Mouse (Mus musculus): ENCODE results near the gene Tmeff1.
"Not testable (repeated sequence)": the region's sequence is repeated elsewhere in the genome, so short reads cannot be mapped to it uniquely, and the experiment has no call there.

The Tmeff1 gene

DNA sequence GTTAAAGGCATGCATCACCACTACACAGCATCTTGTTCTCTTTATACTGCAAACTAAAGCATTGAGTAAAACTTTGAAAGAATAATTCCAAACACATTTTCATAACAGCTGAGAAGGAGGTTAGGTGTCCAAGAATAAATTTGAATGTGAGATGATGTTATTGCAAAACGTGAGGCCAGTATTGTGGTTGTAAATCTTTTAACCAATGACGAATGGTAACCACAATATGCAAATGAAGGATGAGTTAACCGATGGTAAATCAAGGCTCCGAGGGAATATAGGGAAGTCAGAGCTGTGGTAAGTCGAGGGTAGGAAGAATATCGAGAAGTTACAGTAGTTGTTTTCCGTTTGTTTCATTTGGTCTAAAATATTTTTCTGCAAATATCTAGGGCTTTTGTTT, 89.4 kb downstream of the Tmeff1 start:
- DNase-seq (ENCODE audit: extremely low read depth, low read depth, low spot score), result no peak

DNA sequence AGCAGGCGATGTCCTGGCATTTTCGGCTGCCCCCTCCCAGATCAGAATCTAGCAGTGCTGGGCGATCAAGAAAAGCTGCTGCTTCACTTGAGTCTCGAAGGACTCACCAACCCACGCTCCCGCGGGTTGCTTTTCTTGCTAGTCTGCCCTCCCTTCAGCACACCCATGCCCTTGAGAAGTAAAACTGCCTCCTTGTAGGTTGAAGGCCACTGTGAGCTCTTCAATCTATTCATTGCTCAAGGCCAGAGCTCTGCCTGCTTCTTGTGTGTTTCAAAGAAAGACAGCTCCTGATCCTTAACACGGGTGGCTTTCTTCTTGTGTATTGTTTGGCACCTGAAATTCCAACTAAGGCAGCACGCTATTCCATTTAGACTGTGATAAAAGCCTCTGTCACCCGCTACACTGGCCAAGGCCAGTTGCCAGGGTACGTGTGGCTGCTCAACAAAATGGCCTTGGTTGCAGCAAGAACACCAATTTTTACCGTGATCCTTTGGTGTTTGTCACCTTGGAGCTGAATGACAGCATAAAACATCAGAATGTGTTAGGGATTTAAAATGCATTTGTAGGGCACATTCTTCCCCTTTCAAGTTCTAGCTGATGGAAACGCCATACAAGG, 91.7 kb downstream of the Tmeff1 start:
- no peak for DNase-seq (ENCODE audit: extremely low read depth, low read depth, low spot score)

DNA sequence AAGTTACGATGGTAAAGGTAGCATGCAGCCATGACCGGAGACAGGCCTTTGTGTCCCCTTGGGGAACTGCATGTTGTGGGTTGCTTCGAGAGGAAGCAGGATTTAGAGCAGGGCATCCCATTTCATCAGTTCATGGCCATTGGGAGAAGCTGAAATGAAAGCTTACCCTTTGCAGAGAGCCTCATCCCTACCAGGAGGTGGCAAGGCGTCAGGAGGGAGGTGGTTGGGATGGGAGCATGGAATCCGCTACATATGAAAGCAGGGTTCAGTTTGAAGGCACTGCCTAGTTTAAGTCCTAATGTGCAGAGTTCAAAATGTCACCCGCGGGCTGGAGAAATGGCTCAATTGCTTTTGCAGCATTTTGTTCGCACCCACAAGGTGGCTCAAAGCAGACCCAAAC, 92.3 kb downstream of the Tmeff1 start:
- DNase-seq (ENCODE audit: extremely low read depth, low read depth, low spot score), result no peak

DNA sequence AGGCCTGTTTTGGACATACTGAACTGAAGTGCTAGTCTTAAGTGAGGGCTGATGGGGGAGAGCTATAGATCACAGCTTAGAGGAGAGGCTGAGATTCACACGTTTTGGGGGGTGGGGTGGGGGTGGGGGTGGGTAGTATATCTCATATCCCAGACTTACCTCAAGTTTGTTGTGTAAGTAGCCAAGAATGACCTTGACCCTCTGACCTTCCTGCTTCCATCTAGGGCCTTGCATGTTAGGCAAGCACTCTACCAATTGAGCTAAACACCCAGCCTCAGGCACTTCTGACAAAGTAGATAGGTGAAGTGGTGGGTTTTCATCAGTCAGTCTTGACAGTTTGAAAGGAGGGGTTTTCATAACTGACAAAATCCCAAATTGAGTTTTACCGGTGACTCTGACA, 92.8 kb downstream of the Tmeff1 start:
- no peak for DNase-seq (ENCODE audit: extremely low read depth, low read depth, low spot score)

DNA sequence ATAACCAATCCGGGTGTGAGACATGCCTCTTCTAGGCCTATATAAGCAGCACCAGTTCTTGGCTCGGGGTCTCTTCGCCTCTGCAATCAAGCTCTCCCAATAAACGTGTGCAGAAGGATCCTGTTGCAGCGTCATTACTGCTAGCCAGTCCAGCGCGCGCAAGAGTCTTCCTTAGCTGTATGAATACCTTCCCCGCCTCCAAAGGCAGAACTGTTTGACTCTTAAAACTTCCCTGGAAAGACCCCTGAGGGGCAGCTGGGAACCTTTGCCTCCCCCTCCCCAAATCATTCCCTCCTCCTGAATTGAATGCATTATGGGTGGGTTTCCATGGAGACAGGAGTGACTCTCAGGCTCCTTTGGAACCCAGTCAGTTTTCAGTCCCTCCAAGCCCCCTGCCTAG, 93.8 kb downstream of the Tmeff1 start:
- no peak for DNase-seq (ENCODE audit: extremely low read depth, low read depth, low spot score)

DNA sequence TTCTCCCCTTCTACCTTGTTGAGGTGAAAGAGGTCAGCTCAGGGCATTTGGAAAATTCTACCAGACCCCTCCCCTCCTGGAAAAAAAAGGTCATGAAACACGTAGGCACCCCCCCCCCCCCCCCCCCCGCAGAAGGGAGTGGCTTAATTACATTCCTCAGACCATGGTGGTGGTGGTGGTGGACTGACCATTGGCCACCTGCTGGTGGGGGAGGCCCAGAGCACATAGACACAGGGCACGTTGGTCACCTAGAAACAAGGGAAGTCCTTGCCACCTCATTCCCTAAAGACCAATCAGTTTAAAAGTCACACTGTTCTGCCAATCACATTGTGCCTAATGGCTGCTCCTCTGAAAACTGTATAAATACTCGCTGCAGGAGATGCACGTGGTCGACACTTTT, 94.8 kb downstream of the Tmeff1 start:
- not testable (repeated sequence) for DNase-seq (ENCODE audit: extremely low read depth, low read depth, low spot score)

DNA sequence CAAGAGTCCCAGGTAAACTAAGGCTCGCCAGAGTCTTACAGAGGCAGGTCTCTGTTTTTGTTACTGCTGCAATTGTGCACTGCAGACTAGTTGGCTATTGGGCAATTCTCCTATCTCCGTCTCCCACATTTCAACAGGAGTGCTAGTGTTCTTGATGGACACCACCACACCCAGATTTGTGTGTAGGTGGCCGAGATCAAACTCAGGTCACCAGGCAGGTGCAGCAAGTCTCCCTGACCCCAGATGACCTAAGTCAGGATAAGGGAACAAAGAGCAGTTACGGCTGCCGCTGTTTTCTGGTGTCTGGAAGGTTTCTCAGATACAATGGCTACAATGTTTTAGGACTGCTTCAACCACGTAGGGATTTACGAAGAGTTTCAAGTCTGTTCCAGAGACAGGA, 95.2 kb downstream of the Tmeff1 start:
- DNase-seq (ENCODE audit: extremely low read depth, low read depth, low spot score), result peak; percentile 26

DNA sequence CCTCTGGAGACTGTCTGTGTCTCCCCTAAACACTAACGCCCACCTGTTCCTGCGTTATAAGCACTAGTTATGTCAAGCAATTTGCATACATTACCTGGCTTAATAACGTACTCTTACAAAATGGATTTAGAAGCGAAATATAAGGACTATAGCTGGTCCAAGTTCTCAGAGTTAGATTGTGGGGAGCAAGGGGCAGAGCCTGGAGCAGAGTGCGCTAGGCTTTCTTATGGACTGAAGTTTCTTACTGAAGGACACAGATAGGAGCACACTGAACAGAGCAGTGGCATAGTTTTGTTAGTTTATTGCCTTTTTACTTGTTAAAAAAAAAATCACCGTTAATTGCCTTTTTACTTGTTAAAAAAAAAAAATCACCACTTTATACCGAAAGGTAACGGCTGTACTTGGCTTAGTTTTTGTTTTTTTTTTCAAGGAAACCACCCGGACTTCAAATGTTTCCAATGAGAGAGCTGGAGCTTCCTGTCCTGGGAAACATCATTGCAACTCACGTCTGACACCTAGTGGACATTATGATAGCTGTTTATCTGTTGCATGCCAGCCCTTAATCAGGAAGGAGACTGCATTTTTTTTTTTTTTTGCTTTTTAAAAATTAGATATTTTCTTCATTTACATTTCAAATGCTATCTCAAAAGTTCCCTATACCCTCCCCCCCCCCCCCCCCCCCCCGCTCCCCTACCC, 95.8 kb downstream of the Tmeff1 start:
- DNase-seq (ENCODE audit: extremely low read depth, low read depth, low spot score), result no peak

DNA sequence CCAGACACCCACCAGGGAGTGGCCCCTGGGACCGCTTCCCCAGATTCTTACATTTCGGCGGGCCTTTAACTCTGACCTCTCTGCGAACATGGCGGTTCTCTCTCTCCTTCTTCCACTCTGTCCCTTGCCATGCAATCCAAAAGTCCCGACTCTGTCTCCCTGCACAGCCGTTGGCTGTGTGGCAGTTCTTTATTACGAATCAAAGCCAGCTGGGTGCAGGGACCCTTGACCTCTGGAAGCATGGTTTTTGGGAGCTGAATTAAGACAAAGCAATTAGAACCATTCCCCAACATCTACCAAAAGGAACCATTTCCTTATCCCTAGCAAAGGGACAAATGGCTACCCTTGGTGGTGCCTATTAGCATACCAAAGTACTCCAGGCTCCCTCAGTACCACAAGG, 98.2 kb downstream of the Tmeff1 start:
- DNase-seq (ENCODE audit: extremely low read depth, low read depth, low spot score), result no peak

DNA sequence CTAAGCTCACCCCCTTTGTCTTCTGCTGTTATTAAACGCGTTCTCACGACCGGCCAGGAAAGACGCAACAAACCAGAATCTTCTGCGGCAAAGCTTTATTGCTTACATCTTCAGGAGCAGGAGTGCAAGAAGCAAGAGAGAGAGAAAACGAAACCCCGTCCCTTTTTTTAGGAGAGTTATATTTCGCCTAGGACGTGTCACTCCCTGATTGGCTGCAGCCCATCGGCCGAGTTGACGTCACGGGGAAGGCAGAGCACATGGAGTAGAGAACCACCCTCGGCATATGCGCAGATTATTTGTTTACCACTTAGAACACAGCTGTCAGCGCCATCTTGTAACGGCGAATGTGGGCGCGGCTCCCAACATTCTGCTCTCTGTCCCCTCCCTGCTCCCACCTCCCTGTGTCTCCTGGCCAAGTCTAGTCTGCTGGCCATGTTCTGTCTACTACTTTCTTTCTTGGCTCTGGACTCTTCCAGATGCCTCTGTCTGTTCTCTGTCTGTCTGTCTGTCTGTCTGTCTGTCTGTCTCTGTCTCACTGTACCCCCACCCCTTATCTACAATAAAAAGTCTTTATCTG, 98.7 kb downstream of the Tmeff1 start:
- DNase-seq (ENCODE audit: extremely low read depth, low read depth, low spot score), result not testable (repeated sequence)

DNA sequence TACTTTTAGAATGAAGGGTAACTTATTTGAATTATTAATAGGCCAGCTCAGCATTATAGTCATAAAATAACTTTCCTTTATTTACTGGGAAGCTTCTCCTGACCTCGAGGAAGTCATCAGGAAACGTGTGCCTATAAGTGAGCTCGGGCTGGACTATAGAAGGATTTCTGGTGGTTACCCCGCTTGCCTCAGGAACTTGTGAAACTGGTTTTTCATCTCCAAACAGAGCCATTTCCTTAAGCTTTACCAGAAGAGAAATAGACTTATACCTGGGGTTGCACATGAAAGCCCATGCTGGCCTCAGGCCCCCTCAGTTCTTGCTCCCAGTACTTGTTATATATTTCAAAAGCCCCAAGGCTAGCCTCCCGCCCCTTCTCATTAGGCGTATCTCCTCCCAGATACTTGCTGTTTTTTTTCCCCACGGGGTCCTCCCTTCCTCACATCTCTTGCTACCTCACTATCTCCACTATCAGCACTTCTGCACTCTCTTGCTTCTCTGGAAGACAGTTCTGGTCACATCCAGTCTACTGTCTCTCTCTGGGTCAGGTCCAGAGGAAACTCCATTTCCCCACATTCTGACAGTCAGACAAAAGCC, 99.7 kb downstream of the Tmeff1 start:
- DNase-seq (ENCODE audit: extremely low read depth, low read depth, low spot score), result no peak

DNA sequence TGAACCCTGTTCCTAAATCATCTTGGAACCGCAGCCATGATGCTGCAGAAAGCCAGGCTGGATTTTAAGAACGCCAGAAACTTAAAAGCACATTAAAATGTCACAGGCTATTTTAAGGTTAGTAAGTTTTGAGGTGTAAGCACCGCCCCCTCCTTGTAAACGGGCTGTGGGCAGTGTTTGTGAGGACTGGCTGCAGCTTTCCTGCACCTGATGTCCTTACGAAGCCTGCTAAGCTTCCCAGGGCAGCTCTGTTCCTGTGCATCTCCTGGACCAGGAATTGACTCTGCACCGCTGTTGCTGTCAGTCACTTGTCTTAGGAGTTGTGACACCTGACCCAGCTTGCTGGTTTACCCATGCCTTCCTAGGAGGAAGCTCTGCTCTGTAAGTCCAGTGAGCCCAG, 103.2 kb downstream of the Tmeff1 start:
- no peak for DNase-seq (ENCODE audit: extremely low read depth, low read depth, low spot score)

DNA sequence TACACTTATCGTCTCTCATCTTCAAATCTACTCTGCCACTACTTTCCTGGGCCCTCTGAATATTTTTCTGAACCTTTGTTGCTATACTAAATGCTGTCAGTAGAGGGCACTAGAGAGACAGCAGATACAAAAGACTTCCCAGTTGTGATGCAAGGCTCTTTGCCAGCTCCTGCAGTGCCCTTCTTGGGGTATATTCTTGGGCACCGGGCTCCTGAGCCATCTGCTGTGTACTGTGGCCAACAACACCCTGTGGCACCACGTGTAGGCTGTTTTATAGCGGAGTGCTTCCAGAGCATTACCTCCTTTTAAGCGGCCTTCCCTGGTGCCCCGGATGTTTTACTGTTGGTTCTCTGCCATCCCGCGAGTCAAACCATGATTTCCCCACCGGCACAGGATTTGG, 105.7 kb downstream of the Tmeff1 start:
- no peak for DNase-seq (ENCODE audit: extremely low read depth, low read depth, low spot score)

DNA sequence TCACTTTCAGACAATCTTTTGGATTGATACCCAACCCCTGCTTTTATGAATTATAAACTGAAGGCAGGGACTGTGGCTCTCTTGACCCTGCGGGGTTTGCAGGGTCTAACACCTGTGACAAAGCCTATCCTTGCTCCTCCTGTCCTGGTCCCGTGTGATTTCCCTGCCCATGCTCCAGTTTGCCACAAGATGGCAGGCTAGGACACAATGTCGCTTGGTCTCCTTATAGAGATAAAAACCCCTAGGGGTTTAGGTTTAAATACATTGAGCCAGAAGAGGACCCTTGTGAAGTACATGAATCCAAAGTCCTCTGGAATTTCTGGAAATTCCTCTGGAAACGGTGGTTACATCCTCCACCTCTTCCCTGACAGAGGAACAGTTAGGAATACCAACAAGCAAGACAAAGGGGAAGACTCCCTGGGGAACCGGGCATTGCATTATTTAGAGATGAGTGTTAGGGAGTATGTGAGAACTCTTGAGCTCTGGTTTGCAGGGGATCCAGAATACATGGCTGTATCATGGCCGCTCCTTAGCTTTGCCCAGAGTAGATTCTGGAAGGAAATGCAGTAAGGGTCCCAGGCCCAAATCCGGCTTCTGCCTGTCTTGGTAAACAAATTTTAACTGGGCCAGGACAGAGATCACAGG, 106.9 kb downstream of the Tmeff1 start:
- no peak for DNase-seq (ENCODE audit: extremely low read depth, low read depth, low spot score)

DNA sequence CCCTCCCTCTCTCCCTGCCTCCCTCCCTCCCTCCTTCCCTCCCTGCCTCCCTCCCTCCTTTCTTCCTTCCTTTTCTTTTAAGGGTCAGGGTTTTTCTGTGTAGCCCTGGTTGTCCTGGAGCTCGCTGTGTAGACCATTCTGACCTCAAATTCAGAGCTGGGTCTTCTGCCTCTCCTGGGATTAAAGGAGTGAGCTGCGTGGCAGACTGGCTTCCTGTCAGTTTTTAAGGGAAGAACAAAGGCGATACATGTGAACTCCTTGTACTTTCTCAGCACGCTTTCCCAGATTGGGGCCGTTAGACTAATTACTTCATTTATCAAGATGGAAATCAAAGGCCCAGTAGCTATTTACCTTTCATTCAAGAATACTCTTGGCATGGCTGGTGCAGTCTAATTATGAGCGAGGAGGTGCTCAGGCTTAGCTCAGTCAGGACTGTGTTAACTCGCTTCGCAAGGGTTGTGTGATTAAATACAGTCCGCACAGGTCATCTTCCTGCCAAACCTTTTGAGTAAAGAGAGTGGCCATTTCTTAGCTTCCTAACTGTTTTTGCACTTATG, 107.8 kb downstream of the Tmeff1 start:
- DNase-seq (ENCODE audit: extremely low read depth, low read depth, low spot score), result no peak

DNA sequence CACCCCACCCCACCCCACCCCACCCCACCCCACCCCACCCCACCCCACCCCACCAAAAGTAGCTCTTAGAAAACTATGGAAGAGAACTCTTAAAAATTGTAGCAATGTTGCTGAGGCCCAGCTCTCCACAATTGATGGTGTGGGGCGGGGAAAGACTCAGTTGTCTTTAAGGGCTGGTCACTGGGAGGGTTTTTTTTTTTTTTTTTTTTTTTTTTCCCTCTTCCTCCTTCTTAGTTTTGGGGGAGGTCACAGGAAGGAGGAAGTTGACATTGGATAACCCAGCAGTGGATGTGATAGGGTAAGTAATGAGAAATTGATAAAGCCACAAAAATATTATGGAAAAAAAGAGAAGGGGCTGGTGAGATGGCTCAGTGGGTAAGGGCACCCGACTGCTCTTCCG, 111.7 kb downstream of the Tmeff1 start:
- DNase-seq (ENCODE audit: extremely low read depth, low read depth, low spot score), result no peak

DNA sequence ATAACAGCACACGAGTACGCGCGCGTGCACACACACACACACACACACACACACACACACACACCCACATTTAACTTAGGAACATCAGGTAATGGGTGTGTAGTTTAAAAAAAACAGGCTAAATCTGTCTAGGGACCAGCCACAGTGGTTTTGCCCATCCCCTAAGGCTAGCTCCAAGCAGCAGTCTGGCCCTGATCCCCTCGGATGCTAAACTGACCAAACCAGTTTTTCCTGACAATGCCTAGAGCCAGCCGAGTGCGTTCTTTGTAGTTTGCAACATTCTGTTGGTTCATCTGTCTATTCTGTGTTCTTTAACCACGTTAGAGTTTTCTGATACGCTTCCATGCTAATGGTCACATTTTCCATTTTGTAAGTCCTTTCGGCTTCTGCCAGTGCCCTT, 112.3 kb downstream of the Tmeff1 start:
- DNase-seq (ENCODE audit: extremely low read depth, low read depth, low spot score), result no peak
